Mouse (Mus musculus) right cerebral cortex, postnatal 36 days (tissue): ENCODE measurements around the gene Pde1a.

Experiments
- DNase-seq, 2 experiments: peaks; one replicate each; pipeline ENCODE4 v3.0.0; 2022; ENCODE audit warnings: low spot score in 2 of 2, mixed read lengths in 1 of 2

Pde1a gene

DNA sequence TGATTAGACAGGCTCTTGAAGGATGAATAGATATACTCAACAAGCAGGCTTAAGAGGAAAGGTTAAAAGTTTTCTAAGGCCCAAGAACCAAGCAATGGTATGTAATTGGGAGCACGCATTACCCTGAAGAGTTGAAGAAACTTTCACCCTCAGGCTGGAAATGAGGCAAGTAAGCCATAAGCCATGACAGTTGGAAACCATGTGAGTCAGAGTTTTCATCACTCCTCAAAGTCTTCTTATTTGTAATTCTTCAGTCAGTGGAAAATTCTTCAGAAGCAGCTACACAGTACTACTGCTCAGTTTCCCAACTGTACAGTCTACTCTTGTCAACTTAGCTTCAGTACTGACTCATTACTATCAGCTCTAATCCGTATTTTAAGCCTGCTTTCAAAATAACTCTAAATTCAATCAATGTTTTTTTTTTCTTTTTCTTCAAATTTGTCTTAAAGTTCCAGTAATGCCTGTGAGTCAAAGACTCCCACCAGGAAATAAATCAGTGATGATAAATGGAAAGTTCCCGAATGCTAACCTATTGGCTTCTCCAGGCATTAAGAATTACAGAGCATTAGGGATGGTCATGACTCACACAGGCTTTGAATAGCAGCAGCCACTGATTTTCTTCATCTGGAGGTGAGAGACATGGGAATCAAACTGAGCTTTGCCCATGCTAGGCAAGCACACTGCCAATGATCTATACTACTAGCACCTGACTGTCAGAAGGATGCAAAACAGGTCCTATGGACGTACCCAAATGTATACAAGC, 82.3 kb downstream of the Pde1a start:
- DNase-seq = no peak

DNA sequence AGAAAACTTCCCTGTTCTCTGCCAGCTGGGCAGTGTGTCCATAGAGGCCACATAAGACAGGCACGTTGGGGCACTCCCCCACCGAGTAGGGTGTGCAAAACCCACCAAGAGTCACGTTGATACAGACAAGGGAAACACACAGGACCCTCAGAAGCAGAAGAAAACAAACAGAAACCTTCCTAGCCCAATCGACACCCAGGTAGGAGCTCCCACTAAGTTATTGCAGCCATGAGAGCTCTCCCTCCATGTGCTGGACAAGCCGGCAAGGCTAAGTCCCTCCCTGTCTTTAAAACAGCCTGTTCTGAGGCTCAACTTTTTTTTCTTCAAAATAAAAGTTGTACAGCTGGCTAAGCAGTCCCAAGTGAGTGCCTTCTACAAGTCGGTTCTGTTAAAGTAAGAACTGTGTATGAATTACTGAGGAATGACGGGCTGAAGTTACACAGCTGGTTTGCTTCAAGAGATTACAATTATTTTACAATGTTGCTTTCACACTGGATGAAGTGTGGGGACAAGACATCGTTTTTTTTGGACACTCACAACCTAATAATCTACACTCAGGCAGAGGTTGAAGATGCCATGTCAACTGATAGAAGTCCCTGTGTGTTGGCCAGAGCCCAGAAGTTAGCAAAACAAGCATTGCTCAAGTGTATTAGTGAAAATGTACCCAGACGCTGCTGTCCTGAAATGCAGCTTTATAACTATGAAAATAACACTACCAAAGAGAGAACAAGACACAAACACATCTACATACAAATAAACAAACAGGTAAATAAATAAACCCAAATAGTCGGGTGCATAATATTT, 90.4 kb downstream of the Pde1a start:
- no peak for DNase-seq

DNA sequence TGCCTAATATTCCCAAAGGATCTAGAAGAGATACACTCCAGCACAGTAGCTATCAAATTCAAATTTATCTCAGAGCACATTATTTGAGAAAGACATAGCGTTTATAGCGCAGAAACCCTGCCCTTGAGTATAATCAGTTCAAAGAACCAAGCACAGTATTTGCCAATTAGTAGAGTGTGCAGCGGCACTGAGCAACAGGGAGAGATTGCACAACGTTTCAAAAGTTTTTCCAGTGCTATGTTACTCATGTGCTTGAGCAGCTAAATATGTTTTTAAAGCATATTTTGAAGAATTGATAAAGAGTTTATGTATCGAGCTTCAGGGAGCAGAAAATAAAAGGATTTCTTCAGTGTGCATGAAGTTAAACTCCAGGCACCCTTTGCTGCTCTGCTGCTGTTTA, 91.3 kb downstream of the Pde1a start:
- no peak for DNase-seq

DNA sequence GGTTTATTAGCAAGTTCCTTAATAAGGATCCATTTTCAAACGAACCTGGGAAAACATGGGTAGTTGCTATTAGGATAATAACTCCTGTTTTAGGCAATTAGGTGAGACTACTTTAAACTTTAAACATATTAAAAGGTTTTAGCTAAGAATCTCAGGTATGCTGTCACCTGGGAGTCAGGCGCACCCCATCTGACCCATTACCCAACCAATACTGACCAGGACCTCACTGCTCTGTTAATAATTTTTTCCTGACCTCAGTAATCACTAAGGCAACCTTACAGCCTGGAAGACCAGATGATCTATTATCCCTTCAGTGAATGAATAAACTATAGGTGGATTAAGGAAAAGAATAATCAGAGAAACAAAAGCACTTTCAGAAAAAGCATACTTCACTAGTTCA, 100.2 kb downstream of the Pde1a start:
- no peak for DNase-seq

DNA sequence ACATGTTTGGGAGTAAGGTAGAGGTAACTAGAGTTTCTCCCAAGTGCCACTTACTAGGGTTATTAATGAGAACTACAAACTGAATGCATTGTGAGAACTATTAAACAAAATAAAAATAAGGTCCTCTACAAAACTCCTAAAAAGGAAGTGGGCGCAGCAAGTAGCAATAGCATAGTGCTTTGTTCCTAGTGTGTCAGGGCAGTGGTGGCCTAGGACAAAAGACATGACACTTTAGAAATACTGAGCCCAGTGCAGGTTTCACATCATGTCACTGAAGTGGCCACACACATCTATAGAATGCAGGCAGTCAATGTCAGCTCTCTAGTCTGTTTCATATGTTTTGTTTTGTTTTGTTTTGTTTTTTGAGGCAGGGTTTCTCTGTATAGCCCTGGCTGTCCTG, 103.2 kb downstream of the Pde1a start:
- no peak for DNase-seq

DNA sequence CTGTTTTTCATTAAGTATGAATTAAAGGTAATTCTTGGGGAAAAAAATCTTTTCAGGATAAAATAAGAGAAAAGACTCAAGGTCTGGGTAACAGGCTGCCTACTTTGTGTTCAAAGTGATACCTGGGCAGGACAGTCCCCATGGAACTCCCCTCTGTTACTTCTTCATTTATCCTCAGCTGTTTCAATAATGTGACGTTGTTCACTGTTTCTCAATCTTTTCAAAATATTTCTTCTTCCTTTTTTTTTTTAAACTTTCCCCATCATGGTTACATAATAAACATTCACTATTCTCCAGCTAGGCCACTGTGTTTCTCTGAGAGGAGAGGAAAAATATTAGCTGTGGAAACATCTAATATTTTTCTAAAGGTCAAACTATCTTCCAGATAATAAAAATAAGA, 103.7 kb downstream of the Pde1a start:
- no peak for DNase-seq

DNA sequence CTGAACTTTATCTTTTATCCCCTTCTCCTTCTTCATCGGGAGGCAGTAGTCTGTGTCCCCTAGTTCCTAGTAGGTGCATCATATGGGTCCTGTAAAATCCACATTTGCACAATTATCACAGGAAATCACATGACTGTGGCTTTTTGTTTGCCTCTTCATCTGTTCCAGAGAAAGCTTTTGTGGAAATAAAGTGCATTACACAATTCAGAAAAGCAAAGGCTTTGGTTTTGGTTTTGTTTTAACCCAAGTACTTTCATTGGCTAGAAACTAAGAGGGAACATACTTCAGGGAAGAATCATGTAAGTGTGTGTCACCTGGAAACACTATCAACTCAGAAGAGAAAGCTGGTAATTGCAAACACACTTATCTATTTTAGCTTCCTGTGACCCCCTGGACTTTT, 104.2 kb downstream of the Pde1a start:
- no peak for DNase-seq

DNA sequence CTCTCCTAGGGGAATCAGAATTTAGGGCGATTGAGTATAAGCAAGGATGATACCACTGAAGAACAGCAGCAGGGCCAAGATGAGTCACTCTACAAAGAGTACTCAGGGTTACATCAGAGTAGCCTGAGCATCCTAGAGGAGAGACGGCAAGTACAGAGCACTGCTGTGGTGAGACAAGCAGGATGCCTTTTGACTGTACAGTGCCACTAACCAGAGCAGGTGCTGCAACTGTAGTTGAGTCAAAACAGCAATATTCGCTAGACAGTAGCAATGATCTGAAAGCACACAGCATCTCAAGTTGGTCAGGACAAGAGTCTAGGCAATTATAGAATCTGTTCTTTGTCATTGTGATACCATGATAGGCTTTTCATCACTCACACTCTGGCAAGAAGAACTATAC, 115.1 kb downstream of the Pde1a start:
- no peak for DNase-seq

DNA sequence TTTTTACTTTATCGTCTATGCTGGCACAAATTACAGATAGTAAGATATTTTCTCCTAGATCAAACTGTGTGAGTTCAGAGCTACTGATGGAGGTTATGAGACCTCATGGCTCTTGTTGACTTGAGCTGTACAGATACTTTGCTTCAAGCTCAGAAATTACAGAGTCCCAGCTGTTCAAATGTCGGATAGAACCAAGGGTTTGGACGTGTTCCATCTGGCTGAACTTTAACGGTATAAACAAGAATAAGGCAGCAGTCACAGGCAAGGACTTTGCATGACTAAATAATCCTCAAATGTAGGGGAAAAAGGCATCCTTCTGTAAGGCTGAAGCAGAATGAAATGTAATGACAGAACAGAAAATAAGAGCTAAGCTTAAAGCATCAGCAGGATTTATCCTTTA, 116.2 kb downstream of the Pde1a start:
- no peak for DNase-seq

DNA sequence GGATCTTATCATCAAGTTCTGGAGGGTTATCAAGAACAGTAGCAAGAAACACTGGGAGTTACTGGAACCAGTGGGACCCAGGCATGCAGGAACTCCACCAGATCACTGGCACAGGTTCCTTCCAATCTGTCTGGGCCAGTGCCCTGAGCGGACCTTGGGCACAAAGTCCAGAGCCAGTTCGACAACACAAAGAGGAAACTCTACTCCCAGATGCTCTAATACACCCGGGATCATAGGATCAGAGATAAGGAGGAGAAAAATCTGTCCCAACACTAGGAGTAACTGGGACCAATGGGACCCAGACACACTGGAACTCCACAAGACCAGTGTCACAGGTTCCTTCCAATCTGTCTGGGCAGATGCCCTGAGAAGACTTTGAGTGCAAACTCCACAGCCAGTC, 130.1 kb downstream of the Pde1a start:
- DNase-seq = no peak

DNA sequence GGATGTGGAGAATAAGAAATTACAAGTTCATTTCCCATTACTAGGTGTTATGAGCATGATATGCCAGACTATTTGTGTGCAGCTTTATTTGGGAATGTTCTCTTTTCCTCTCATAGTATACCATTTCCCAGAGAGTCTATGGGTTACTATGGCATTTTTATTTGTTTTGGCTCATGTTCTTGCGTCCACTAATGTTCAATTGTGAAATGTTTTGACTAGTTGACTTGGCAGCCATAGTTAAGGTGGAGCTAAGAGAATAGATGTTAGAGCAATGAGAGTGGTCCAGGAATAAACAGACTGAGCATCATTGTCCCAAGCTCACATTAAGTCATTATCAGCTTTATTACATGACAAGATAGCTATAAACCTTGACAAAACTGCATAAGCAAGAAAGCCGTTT, 130.8 kb downstream of the Pde1a start:
- no peak for DNase-seq

DNA sequence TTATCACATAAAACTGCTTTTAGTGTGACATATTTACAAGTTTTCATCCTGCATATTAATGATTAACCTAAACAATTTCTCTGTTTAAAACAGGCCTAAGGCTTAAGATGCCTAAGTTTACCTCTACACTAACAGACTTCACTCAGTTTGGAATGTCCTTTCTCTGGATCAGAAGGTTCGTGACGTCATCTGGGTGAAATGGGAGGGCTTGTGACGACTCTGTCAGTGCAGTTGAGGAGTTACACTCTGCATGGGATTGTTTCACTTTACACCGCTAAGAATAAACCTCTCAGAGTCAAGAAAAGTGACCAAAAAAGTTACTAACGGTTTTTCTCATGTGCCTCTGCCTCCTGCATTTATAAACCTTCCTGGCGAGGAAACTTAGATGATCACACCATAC, 137.6 kb downstream of the Pde1a start:
- no peak for DNase-seq

DNA sequence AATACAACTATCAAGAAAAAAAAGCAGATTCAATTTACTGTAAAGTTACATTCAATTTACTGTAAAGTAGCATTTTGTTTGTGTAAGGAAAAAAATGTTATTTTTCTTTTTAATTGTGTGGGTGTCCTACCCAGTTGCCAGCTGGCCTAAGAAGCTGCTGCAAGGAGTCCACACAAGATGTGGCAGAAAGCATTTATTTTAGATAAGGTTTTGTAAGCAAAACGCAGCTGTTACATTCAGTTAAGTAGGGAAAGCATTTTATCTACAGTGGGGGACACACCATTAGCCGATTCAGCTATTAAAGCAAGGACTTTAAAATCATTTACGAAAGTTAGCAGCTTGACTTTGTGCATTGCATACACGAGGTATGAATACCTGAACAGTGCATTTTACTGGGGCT, 145.5 kb downstream of the Pde1a start:
- no peak for DNase-seq

DNA sequence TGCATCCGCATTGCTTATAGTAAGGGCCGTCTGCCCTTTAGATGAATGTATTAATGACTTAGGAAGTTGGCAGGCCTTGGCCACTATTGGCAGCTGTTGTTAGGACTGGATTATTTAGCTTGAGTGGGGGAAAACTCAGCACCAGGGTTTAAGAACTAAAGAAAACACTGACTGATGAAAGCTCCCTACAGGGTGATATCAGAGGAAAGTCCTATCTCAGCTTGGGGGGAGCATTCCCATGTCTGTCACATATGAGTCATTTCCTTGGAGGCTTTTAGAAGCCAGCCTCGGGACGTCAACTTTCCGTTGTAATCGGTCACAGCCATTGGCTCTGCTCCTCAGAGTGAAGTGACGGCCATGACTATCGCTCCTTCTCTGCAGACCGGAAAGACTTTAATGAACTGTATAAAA, 146.0 kb downstream of the Pde1a start:
- no peak for DNase-seq

DNA sequence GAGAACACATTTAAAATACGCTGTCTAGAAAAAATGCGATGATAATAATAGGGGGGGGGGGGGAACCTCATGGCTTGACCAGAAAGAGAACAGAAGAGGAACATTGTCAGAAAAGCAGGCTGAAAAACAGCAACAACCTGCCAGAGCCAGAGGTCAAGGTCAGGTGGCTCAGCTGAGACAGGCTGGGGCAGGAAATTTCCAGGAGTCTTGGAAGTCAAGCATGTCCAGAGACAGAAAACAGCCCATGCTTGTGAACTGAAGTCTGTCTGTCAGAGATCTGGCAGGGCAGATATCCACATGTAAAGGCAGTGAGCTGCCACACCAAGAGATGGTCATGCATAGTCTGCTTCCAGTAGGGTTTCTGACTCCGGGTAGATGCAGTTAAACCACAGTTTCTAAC, 147.5 kb downstream of the Pde1a start:
- no peak for DNase-seq

DNA sequence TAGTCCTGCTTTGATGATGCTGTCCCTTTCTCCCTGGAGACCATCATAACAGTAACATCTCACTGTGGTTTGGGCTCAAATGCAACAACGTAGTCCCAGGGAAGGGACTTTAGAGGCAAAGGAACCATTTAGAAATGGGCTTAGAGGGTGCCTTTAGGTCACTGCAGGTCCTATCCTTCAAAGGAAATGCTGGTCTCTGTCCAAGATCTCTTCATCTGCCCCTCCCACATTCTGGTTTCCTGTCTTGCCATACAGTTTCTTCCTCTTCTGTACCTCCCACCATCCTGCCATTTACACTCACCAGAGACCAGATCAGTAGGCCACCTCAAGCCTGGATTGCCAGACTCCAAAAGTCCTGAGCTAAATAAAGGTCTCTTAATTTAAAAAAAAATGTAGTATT, 150.3 kb downstream of the Pde1a start:
- DNase-seq = no peak

DNA sequence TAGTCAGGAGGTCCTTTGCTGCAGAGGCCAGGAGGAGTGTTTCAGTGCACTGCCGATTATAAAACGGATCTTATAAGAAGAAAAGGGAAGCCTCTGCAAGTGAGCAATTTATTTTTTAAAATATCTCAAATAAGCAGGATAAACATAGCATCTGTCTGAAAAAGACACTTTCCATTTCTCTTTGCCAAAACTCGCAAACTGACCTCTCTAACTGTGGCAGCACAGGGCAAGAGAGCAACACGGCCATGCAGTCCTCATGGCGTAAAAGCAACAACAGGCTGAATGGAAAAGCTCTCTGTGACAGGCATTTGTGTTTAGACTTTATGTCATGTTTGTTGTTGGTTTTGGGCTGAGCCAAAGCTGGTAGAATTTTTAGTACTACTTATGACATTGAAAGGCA, 152.0 kb downstream of the Pde1a start:
- no peak for DNase-seq

DNA sequence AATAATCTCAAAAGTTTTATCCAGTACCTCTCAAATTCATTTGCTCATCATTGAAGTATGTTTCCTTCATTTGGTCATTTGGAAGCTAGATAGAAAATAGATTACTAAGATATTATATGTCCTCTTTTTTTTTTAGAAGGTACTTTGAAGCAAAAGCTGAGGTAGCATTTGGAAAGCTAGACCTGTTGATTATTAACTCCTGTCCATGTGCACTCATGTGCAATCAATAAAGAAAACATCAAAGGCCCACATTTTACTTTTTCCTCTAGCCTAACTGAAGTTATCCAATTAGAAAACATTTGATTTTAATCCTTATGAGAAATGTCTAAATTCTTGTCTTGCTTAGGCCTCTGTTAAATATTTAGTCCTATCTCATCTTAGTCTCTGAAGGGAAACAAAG, 153.3 kb downstream of the Pde1a start:
- DNase-seq = no peak

DNA sequence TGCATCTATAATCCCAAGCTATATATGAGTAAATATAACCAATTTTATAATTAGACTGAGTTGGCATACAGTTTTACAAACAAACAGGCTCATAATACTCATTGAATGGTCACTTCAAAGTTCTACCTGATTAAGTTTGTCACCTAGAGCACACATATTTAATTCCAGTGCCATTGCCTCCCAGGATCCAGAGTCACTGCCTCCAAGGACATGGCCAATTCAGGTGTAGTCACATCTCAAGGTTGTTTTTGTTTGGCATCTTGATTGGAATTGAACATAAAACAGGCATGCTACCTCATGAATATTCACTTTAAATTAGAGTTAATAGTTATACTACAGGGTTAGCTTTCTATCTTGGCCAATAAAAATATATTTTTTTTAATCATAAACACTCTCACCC, 157.0 kb downstream of the Pde1a start:
- DNase-seq = no peak

DNA sequence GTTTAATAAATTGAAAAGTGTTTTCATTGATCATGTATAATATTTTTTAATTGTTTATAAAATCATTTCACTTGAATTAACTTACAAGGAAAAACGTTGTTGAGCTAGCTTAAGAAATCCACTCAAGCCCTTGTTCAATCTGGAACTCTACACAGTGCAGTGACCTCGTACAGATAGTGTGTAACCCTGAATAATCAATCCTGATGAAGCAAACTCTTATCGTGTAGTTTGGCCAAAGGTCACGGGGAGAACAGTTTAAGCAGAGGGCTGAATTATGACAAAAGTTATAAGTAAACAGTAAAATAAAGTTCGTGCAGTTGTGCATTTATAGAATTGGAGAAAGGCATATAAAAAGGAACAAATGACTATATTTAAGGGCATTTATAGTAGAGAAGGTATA, 159.7 kb downstream of the Pde1a start:
- no peak for DNase-seq

DNA sequence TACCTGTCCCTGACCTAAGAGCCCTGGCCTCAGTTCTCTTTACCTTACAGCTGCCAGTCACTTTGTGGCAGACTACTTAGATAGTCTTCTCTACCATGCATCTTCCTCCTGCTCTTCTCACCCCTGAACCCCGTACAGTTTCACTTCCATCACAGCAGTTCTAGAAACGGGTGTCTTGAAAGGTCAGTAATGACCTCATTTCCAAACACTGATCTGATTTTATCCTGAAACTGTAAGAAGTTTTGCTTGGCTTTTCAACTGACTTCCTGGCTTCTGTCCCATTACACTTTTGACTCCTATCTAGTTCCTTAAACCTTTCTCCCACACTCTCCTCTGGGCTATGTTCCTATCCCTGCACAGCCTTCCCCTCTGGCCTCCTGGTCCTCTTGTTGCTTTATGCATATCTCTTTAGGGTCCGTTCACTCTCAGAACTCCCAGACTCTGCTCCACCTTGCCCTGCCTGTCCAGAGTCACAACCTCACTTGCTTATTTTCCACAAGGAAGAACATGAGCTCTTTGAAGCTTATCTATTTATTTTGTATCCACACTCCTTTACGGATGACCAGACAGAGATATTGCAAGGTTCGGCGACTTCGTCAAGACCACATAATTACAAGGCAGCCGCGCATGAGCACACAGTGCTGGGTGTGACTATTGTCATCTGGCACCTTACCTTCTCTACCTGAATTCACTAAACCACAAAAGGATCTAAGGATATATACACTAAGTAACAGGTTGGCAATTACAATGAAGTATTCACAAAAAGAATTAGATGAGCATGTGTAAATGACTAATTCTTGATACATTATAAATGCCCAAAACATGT, 162.4 kb downstream of the Pde1a start:
- DNase-seq = no peak

DNA sequence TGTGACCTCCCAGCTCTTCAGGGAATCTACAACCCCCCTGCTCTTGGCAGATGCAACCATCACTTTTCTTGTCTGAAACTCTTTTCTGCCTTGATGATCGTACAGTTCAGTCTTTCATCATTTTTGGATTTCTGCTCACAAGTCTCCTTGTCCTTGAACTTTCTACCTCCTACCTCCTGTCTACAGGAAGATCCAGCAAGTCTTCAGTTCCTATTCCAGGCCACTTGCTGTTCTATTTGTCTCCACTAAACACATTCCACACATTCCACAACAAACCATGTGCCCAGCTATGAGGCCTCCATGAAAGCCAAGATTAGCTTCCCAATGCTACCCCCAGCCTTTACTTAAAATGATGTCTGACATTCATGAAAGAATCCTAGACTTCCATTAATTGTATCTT, 163.2 kb downstream of the Pde1a start:
- DNase-seq = no peak

DNA sequence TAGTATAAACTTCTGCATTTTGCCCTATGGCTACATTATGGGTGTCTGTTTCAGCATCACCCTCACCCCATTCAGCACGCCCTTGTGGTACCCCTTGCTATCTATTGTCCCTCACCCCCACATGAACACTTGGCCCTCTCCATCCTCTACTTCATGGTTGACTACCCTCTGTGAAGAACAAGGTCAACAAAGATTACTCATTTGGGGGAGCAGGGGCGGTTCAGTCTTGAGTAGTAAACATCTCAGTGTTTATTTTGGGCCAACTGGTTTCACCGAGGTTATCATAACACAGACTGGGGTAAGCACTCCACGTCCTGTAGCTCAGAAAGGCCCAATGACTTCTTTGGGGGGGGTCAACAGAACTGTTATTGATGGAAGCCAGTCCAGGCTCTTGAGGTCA, 164.3 kb downstream of the Pde1a start:
- DNase-seq = no peak
